Mouse (Mus musculus): ENCODE results near the gene Ghr. TPM values are rescaled to one million over a fixed set of nuclear protein-coding genes. Genes with fewer than 3 reads are reported as not detected.

Gene Ghr
- polyA plus RNA-seq, 1 experiment from 2014 or later = 99.0 TPM

DNA sequence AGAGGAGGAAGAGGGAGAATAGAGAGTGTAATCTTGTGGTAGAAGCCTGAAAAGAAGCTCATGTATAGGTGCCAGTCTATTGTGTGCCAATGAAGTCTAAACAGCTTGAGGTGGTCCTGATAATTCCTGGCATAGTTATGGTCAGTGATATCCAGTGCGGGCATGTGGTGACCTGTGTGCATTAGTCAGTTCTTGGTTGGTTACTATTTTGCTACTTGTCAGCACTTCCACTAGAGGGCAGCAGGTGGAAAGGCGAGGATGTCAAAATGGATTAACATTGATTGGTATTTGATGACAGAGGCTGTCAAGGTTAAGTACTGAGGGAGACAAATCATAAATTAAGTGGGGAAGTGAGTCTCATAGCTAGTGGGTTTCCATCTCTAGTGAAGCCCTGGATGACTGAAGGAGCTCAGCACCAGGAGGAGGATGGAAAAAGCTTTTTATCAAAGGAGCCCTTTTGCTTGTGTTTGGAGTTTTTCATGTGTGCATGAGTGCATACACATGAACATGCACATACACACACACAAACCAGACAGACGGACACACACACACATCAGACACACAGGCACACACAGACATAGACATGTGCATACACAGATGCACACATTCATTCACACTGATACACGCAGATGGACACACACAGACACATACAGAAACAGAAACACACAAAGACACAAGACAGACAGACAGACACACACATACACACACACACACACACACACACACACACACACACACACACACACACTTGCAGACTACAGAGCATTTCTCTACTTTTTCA is 141.6 kb downstream of the Ghr start:
- 0 out of 2 replicates have a peak, but pooled peaks have one; percentile 21 for ATAC-seq (ENCODE audit: low FRiP score, low TSS enrichment)
- Histone ChIP-seq H3K4me3 (ENCODE audit: low read depth, low read length) (no peak overlapping the region), H3K4me2 (replicated peaks; ENCODE audit: low read depth) (no peak overlapping the region), H3K27me3 (ENCODE audit: control insufficient read depth, insufficient read depth, low read length) (no peaks in the 10 kb centered on the region), H3K9ac (ENCODE audit: low read length) (no peak overlapping the region), H3K27ac (replicated peaks) (no peak overlapping the region), H3K9me3 (ENCODE audit: control insufficient read depth, low read length) (no peaks in the 10 kb centered on the region), H3K4me1 (replicated peaks; ENCODE audit: control insufficient read depth, insufficient read depth) (no peaks in the 10 kb centered on the region), H3K36me3 (ENCODE audit: control insufficient read depth, insufficient read depth, low read length) (no peaks in the 10 kb centered on the region)
- peak; percentile 45 for DNase-seq (ENCODE audit: low spot score)
- 54% methylated on average over 4 of the region's 4 CpGs for WGBS
- peak; percentile 85 for TF ChIP-seq CTCF (IDR thresholded peaks at IDR 0.05; ENCODE audit: low read depth)
- no peak for TF ChIP-seq EP300 (optimal IDR thresholded peaks at IDR 0.05)

DNA sequence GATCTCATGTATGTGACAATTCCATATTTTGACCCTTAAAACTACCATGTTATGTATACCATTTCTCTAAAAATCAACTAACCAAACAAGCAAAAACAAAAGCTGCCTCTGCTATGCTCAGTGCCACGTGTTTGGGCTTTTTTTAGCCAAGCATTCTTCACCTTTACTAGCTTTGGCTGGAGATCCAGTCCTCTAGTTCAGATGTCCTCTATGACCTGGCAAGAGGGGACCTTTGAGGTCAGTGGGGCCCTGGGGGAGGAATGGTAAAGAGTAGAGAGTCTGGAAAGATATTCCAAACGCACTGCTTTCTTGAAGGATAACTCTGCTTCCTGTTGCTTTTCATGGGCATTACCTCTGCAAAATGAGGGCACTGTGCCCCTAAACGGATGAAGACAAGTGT is 145.9 kb downstream of the Ghr start:
- ATAC-seq (ENCODE audit: low FRiP score, low TSS enrichment) = no peak
- Histone ChIP-seq H3K36me3 (ENCODE audit: control insufficient read depth, insufficient read depth, low read length) (no peaks in the 10 kb centered on the region), H3K9me3 (ENCODE audit: control insufficient read depth, low read length) (no peaks in the 10 kb centered on the region), H3K4me2 (replicated peaks; ENCODE audit: low read depth) (no peak overlapping the region), H3K27ac (replicated peaks) (no peak overlapping the region), H3K9ac (ENCODE audit: low read length) (no peak overlapping the region), H3K4me3 (ENCODE audit: low read depth, low read length) (no peak overlapping the region), H3K27me3 (ENCODE audit: control insufficient read depth, insufficient read depth, low read length) (no peaks in the 10 kb centered on the region), H3K4me1 (replicated peaks; ENCODE audit: control insufficient read depth, insufficient read depth) (no peaks in the 10 kb centered on the region; the same call in 1 of the 2 replicates)
- no peak for DNase-seq (ENCODE audit: low spot score)
- 75% methylated on average over 3 of the region's 3 CpGs for WGBS
- TF ChIP-seq EP300 (optimal IDR thresholded peaks at IDR 0.05) (no peak), CTCF (IDR thresholded peaks at IDR 0.05; ENCODE audit: low read depth) (no peak)

DNA sequence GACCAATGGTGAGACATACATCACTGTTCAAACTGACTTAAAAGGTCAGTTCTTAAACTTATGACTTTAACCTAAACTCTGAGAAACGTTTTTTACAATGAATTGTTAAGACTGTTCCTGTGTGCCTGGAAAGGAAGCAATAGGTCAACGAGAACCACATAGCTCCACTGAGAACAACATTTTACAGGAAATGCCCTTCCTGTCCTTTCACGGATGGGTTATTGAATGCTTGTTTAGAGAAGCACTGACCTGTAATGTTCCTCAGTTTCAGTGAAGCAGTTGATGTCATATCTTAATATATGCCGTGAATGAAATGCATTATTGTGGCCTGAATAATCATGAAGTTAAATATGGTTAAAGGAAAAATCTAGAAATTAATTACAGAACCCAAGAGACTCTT is 147.7 kb downstream of the Ghr start:
- H3K4me3 ChIP-seq (ENCODE audit: low read depth, low read length) = no peak overlapping the region
- TF ChIP-seq CTCF (IDR thresholded peaks at IDR 0.05; ENCODE audit: low read depth) (no peak), EP300 (optimal IDR thresholded peaks at IDR 0.05) (no peak)
- ATAC-seq (ENCODE audit: low FRiP score, low TSS enrichment) = no peak
- H3K4me1 ChIP-seq (replicated peaks; ENCODE audit: control insufficient read depth, insufficient read depth) = no peaks in the 10 kb centered on the region; the same call in 1 of the 2 replicates
- no peak for DNase-seq (ENCODE audit: low spot score)
- H3K36me3 ChIP-seq (ENCODE audit: control insufficient read depth, insufficient read depth, low read length) = no peaks in the 10 kb centered on the region
- WGBS = 36% methylated on average over 4 of the region's 4 CpGs
- no peak overlapping the region for H3K9ac ChIP-seq (ENCODE audit: low read length)
- no peaks in the 10 kb centered on the region for H3K27me3 ChIP-seq (ENCODE audit: control insufficient read depth, insufficient read depth, low read length)
- no peak overlapping the region for H3K4me2 ChIP-seq (replicated peaks; ENCODE audit: low read depth)
- no peak overlapping the region for H3K27ac ChIP-seq (replicated peaks)
- no peaks in the 10 kb centered on the region for H3K9me3 ChIP-seq (ENCODE audit: control insufficient read depth, low read length)

DNA sequence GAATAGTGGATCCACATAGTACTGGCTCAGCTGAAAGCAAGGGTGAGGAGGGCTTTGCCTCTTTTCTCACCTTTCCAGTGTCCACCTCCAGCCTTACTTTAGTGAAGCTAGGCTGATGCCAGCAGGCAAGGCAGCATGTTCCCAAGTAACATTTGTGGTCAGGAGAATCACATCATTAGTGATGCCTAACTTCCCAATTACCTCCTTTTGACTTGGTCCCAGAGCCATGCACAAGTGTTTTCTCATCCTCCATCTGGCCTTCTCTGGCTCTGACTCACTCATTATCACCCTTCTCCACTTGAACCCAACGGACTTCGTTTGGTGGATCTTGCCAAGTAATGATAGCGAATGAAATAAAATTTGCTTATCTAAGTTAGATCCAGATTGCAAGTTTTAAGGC is 148.8 kb downstream of the Ghr start:
- no peak overlapping the region for H3K4me2 ChIP-seq (replicated peaks; ENCODE audit: low read depth)
- WGBS = 62% methylated on average over 3 of the region's 3 CpGs
- no peak overlapping the region for H3K4me3 ChIP-seq (ENCODE audit: low read depth, low read length)
- no peak for TF ChIP-seq EP300 (optimal IDR thresholded peaks at IDR 0.05)
- no peak for TF ChIP-seq CTCF (IDR thresholded peaks at IDR 0.05; ENCODE audit: low read depth)
- no peaks in the 10 kb centered on the region; the same call in 1 of the 2 replicates for H3K4me1 ChIP-seq (replicated peaks; ENCODE audit: control insufficient read depth, insufficient read depth)
- H3K9ac ChIP-seq (ENCODE audit: low read length) = no peak overlapping the region
- H3K36me3 ChIP-seq (ENCODE audit: control insufficient read depth, insufficient read depth, low read length) = no peaks in the 10 kb centered on the region
- no peak overlapping the region for H3K27ac ChIP-seq (replicated peaks)
- no peaks in the 10 kb centered on the region for H3K9me3 ChIP-seq (ENCODE audit: control insufficient read depth, low read length)
- H3K27me3 ChIP-seq (ENCODE audit: control insufficient read depth, insufficient read depth, low read length) = no peaks in the 10 kb centered on the region
- ATAC-seq (ENCODE audit: low FRiP score, low TSS enrichment) = no peak
- no peak for DNase-seq (ENCODE audit: low spot score)

- no peaks in the 10 kb centered on the region for H3K27me3 ChIP-seq (ENCODE audit: control insufficient read depth, insufficient read depth, low read length)
- DNase-seq (ENCODE audit: low spot score) (no peak), ATAC-seq (ENCODE audit: low FRiP score, low TSS enrichment) (peak; percentile 76; the same call in 1 of the 2 replicates)
- WGBS = 39% methylated on average over 7 of the region's 7 CpGs
- H3K4me1 ChIP-seq (replicated peaks; ENCODE audit: control insufficient read depth, insufficient read depth) = no peaks in the 10 kb centered on the region; the same call in 1 of the 2 replicates
- H3K27ac ChIP-seq (replicated peaks) = peak overlapping the region; percentile 50
- no peaks in the 10 kb centered on the region for H3K36me3 ChIP-seq (ENCODE audit: control insufficient read depth, insufficient read depth, low read length)
- TF ChIP-seq CTCF (IDR thresholded peaks at IDR 0.05; ENCODE audit: low read depth) (no peak), EP300 (optimal IDR thresholded peaks at IDR 0.05) (no peak)
- H3K4me3 ChIP-seq (ENCODE audit: low read depth, low read length) = no peak overlapping the region
- H3K9me3 ChIP-seq (ENCODE audit: control insufficient read depth, low read length) = no peaks in the 10 kb centered on the region
- peak overlapping the region; percentile 26; the same call in 1 of the 2 replicates for H3K4me2 ChIP-seq (replicated peaks; ENCODE audit: low read depth)
- no peak overlapping the region for H3K9ac ChIP-seq (ENCODE audit: low read length)
Observed at GRCm38 (mm10) chr15:3433281-3433680, 150.0 kb downstream of the Ghr start.

DNA sequence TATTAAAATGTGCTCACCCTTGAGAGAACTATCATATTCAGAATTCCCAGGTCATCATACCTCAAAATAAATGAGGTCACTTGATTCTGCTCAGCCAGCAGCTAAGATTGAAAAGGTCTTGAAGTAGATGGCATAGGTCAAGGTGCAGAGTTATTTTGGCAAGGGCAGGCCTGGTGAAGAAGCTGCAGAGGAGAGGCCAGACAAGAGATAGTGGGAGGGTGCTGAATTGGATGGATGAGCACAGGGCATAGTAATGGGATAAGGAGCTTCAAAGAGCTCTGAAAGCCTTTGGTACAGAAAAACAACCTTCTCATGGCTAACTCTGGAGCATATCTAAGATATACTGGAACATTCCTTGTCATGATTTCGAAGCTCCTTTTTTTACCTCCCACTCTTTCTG is 150.5 kb downstream of the Ghr start:
- ATAC-seq (ENCODE audit: low FRiP score, low TSS enrichment) = no peak
- Histone ChIP-seq H3K9ac (ENCODE audit: low read length) (no peak overlapping the region), H3K9me3 (ENCODE audit: control insufficient read depth, low read length) (no peaks in the 10 kb centered on the region), H3K4me3 (ENCODE audit: low read depth, low read length) (no peak overlapping the region), H3K4me1 (replicated peaks; ENCODE audit: control insufficient read depth, insufficient read depth) (no peaks in the 10 kb centered on the region; the same call in 1 of the 2 replicates), H3K36me3 (ENCODE audit: control insufficient read depth, insufficient read depth, low read length) (no peaks in the 10 kb centered on the region), H3K27me3 (ENCODE audit: control insufficient read depth, insufficient read depth, low read length) (no peaks in the 10 kb centered on the region), H3K4me2 (replicated peaks; ENCODE audit: low read depth) (no peak overlapping the region), H3K27ac (replicated peaks) (no peak overlapping the region)
- TF ChIP-seq EP300 (optimal IDR thresholded peaks at IDR 0.05) = no peak
- WGBS = 35% methylated on average over 1 of the region's 1 CpGs
- no peak for DNase-seq (ENCODE audit: low spot score)
